Mouse (Mus musculus) embryonic facial prominence, embryonic 14.5 days (tissue): ENCODE measurements around the gene Parp12. TPM values are rescaled to one million over a fixed set of nuclear protein-coding genes. Genes with fewer than 3 reads are reported as not detected.

Experiments used
- ATAC-seq: fragments of 200-750 bp; cut with Nextera tagmentation; 2 replicates; pipeline ENCODE4 v1.8.0; 2017; ENCODE audit warnings: low read depth, moderate number of reproducible peaks, moderate TSS enrichment
- DNase-seq: peaks from one replicate; pipeline ENCODE4 v3.0.0-alpha.2; 2015; ENCODE audit warnings: low spot score
- H3K27ac ChIP-seq: fragments of 300-500 bp; sonication (generic); replicated peaks from 2 replicates; pipeline ENCODE4 v1.5.1; 2014; ENCODE audit warnings: low read depth, mild to moderate bottlenecking, low read length, moderate library complexity
- H3K27me3 ChIP-seq: fragments of 300-500 bp; sonication (generic); replicated peaks from 2 replicates; pipeline ENCODE4 v1.6.1; 2014; ENCODE audit warnings: low read length; ENCODE audit not compliant: control insufficient read depth, insufficient read depth
- H3K36me3 ChIP-seq: fragments of 300-500 bp; sonication (generic); 2 replicates; pipeline ENCODE4 v1.6.1; 2014; ENCODE audit warnings: low read length, mixed read lengths; ENCODE audit not compliant: control insufficient read depth, insufficient read depth
- H3K4me1 ChIP-seq: fragments of 300-500 bp; sonication (generic); 2 replicates; pipeline ENCODE4 v1.6.1; 2014; ENCODE audit warnings: antibody characterized with exemption, low read length; ENCODE audit not compliant: control insufficient read depth, insufficient read depth
- H3K4me2 ChIP-seq: fragments of 300-500 bp; sonication (generic); 2 replicates; pipeline ENCODE4 v1.6.1; 2014; ENCODE audit warnings: low read depth, mild to moderate bottlenecking, low read length, moderate library complexity, mixed read lengths
- H3K4me3 ChIP-seq: fragments of 300-500 bp; sonication (generic); 2 replicates; pipeline ENCODE4 v1.5.1; 2014; ENCODE audit warnings: low read depth, mild to moderate bottlenecking, low read length
- H3K9ac ChIP-seq: fragments of 300-500 bp; sonication (generic); 2 replicates; pipeline ENCODE4 v1.6.1; 2014; ENCODE audit warnings: low read depth, mild to moderate bottlenecking, low read length, moderate library complexity, mixed read lengths
- H3K9me3 ChIP-seq: fragments of 300-500 bp; sonication (generic); 2 replicates; pipeline ENCODE4 v1.6.1; 2016; ENCODE audit warnings: low read length; ENCODE audit not compliant: control insufficient read depth
- WGBS: fragments of 180-500 bp; shearing (Covaris S2); extraction: QIAGEN DNeasy Blood & Tissue Kit; methylation state at CpG from one replicate; pipeline ENCODE4 v1.1.7; 2014; 5-methylcytosine and 5-hydroxymethylcytosine counted together
- polyA plus RNA-seq: library from polyadenylated mRNA; unstranded; fragments of >200 nt; fragmentation: Nextera tagmentation; extraction: Ambion mirVana; gene quantifications from 2 replicates; pipeline ENCODE4 v1.2.1, GENCODE M21; 2014

The Parp12 gene
- polyA plus RNA-seq, 1 experiment from 2014 or later: 9.8 TPM

DNA sequence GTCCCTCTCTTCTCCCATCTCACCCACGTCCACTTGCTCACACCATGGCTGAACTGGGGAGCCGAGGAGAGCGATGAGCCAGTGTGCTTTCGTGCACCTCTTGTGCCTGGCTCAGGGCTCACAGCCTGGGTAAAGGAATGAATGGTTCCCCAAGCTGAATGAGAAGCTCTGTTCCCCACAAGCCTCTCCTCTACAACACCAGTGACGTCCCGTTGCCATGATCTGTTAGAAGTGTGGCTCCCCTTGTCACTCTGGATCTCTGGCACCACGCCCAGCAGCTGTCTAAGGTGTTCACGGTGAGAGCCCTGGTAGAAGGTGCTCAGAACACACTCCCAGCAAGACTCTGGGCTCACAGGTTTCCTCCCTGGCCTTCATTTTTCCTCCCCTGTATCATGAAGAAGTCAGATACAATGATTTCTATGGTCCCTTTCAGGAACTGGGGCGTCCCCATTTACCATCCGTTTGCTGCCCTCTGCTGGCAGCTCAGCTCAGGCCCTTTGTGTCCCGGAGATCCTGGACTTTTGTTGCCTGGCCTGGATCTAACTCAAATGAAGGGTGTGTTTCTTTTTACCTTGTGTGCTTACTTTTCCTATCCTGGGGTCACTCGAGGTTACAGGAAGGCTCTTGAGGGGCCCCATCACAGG lies 51.1 kb downstream of the Parp12 start:
- DNase-seq: peak; percentile 88
- H3K9ac ChIP-seq: no peak overlapping the region
- no peaks in the 10 kb centered on the region for H3K4me1 ChIP-seq
- no peaks in the 10 kb centered on the region for H3K9me3 ChIP-seq
- no peak overlapping the region for H3K4me3 ChIP-seq
- no peaks in the 10 kb centered on the region for H3K36me3 ChIP-seq
- no peak overlapping the region for H3K4me2 ChIP-seq
- ATAC-seq: peak; percentile 78; the same call in 1 of the 2 replicates
- no peak overlapping the region for H3K27ac ChIP-seq
- H3K27me3 ChIP-seq: no peaks in the 10 kb centered on the region
- 48% methylated on average over 12 of the region's 12 CpGs for WGBS

DNA sequence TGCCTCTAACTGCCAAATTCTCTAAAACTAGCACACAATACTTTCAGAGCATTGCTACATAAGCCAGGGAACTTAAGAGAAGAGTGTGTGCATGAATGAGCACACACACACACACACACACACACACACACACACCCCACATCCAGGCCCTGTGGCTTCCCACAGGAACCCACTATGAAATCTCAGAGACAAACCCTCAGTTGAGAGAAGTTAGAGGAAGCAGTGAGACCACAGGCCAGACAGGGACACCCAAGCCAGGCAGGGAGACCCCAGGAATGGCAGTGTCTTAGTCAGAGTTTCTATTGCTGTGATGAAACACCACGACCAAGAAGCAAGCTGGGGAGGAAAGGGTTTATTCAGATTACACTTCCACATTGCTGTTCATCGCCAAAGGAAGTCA lies 54.6 kb downstream of the Parp12 start:
- H3K36me3 ChIP-seq: no peaks in the 10 kb centered on the region
- no peak overlapping the region for H3K27ac ChIP-seq
- H3K4me3 ChIP-seq: no peak overlapping the region
- no peak overlapping the region for H3K4me2 ChIP-seq
- ATAC-seq (no peak), DNase-seq (no peak)
- H3K27me3 ChIP-seq: no peaks in the 10 kb centered on the region
- 38% methylated on average over 2 of the region's 2 CpGs for WGBS
- H3K9me3 ChIP-seq: no peaks in the 10 kb centered on the region
- H3K9ac ChIP-seq: no peak overlapping the region
- H3K4me1 ChIP-seq: no peaks in the 10 kb centered on the region

DNA sequence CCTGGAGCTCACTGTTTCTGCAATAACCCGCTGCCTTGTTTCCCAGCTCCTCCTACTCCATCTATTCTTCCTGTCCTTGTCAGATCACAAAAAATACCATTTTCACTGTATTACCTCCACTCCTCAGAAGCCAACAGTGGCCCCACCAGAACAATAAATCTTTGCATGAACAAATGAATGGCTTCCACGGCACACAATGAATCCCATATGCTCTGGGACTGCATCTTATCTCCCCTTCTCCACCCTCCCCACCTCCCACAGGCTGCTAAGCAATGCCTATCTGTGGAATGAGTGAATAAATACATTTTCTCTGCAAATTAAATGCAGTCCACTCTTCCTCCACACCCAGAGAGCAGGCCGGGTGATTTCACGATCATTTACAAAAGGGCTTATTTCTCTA lies 57.0 kb downstream of the Parp12 start:
- Histone ChIP-seq H3K4me2 (no peak overlapping the region), H3K9me3 (no peaks in the 10 kb centered on the region), H3K27ac (no peak overlapping the region), H3K36me3 (no peaks in the 10 kb centered on the region), H3K4me1 (no peaks in the 10 kb centered on the region), H3K4me3 (no peak overlapping the region), H3K9ac (no peak overlapping the region), H3K27me3 (no peaks in the 10 kb centered on the region)
- no peak for DNase-seq
- ATAC-seq: no peak
- 56% methylated on average over 4 of the region's 4 CpGs for WGBS

GRCm38 (mm10) chr6:39059547-39060497 lies 58.3 kb downstream of the Parp12 start:
- Histone ChIP-seq H3K36me3 (no peaks in the 10 kb centered on the region), H3K4me1 (no peaks in the 10 kb centered on the region), H3K27me3 (no peaks in the 10 kb centered on the region), H3K27ac (no peak overlapping the region), H3K9ac (no peak overlapping the region), H3K4me2 (no peak overlapping the region), H3K4me3 (no peak overlapping the region), H3K9me3 (no peaks in the 10 kb centered on the region)
- DNase-seq (no peak), ATAC-seq (no peak)
- 78% methylated on average over 12 of the region's 12 CpGs for WGBS

GRCm38 (mm10) chr6:39058936-39059335 lies 59.2 kb downstream of the Parp12 start:
- no peak overlapping the region for H3K9ac ChIP-seq
- ATAC-seq (no peak), DNase-seq (no peak)
- no peak overlapping the region for H3K4me2 ChIP-seq
- H3K36me3 ChIP-seq: no peaks in the 10 kb centered on the region
- WGBS: 65% methylated on average over 3 of the region's 3 CpGs
- no peak overlapping the region for H3K4me3 ChIP-seq
- no peak overlapping the region for H3K27ac ChIP-seq
- H3K27me3 ChIP-seq: no peaks in the 10 kb centered on the region
- H3K9me3 ChIP-seq: no peaks in the 10 kb centered on the region
- peaks cover 5% of the 10 kb centered on the region for H3K4me1 ChIP-seq

GRCm38 (mm10) chr6:39058389-39058788 lies 59.8 kb downstream of the Parp12 start:
- H3K27ac ChIP-seq: no peak overlapping the region
- 49% methylated on average over 3 of the region's 3 CpGs for WGBS
- peaks cover 5% of the 10 kb centered on the region for H3K4me1 ChIP-seq
- H3K9ac ChIP-seq: no peak overlapping the region
- H3K4me2 ChIP-seq: no peak overlapping the region
- H3K4me3 ChIP-seq: no peak overlapping the region
- ATAC-seq (no peak), DNase-seq (no peak)
- H3K9me3 ChIP-seq: no peaks in the 10 kb centered on the region
- no peaks in the 10 kb centered on the region for H3K27me3 ChIP-seq
- H3K36me3 ChIP-seq: no peaks in the 10 kb centered on the region

DNA sequence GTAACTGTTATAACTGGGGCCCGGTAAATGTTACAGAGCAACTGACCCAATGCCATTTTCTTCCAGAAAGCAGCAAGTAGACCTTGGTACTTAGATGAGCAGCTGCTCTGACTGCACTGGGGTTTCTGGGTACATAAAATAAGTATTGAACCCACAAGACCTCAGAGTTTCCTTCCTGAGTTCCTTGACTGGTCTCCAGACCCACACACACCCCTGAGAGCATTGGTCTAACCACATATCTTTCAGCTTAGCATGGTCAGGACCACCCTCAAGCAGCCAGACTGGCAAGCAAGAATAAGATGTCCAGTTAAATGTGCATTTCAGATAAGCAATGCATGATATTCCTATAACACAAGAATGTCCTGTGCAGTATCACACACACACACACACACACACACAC lies 61.0 kb downstream of the Parp12 start:
- Histone ChIP-seq H3K4me2 (no peak overlapping the region), H3K9me3 (no peaks in the 10 kb centered on the region), H3K27me3 (no peaks in the 10 kb centered on the region), H3K4me3 (no peak overlapping the region), H3K27ac (no peak overlapping the region), H3K4me1 (peaks cover 5% of the 10 kb centered on the region), H3K9ac (no peak overlapping the region), H3K36me3 (no peaks in the 10 kb centered on the region)
- ATAC-seq (no peak), DNase-seq (no peak)
- 78% methylated on average over 1 of the region's 1 CpGs for WGBS

- Histone ChIP-seq H3K9me3 (no peaks in the 10 kb centered on the region), H3K4me2 (no peak overlapping the region), H3K27ac (no peak overlapping the region), H3K27me3 (no peaks in the 10 kb centered on the region), H3K36me3 (no peaks in the 10 kb centered on the region), H3K9ac (no peak overlapping the region), H3K4me3 (no peak overlapping the region), H3K4me1 (peaks cover 5% of the 10 kb centered on the region)
- DNase-seq (no peak), ATAC-seq (no peak)
- WGBS: 54% methylated on average over 7 of the region's 7 CpGs
Observed at GRCm38 (mm10) chr6:39055831-39056261, 62.3 kb downstream of the Parp12 start.
